9 mouse cellular contexts compared by ENCODE assay signal in the genomic region with DNA sequence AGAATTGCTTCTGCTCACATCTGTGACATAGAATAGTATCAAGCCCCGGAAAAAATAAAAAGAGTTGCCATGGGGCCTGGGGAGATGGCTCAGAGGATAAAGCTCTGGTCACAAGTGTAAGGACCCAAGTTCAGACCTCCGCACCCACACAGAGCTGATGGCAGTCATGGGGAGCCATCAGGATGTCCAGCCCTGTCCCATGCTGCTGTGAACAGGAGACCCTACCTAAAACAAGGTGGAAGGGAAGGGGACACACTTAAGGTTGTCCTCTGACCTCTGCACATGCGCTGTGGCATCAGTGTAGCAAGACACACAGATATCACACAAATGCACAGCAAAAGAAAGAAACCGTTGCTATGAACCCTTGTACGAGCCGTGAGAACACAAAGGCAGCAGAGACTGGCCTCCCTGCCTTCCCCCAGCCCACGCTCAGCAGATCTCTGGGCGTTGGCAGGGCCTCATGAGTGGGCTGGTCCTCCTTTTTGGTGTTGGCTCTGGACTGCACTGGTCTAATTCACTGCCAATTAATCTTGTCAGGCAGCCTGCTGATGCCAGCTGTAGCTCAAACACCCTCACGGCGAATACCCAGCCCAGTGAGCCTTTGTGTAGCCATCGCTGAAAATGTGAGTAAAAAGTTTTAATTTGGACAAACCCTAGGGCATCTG. TPM values are rescaled to one million over a fixed set of nuclear protein-coding genes. Genes with fewer than 3 reads are reported as not detected.
DNase-seq lines count a peak whose midpoint lies in the region; ATAC-seq and TF ChIP-seq lines count a peak whose summit lies in the region.
"Had no signal": no experiment of that assay in that cellular context is flagged by ENCODE, and none has a peak within 500 bp of the region (broad histone marks: within the 10 kb centered on the region; RNA-seq: fewer than 3 reads in every experiment).

No protein-coding gene starts in this region.

- H3K4me2 ChIP-seq in midbrain, embryonic 15.5 days = peak overlapping the region; percentile 5; the same call in 1 of the 2 replicates

- peak; percentile 89 for ATAC-seq in midbrain, embryonic 15.5 days (replicated peaks)

- H3K9ac ChIP-seq in midbrain, embryonic 15.5 days = no peak overlapping the region
- H3K9ac ChIP-seq: limb, embryonic 13.5 days had no signal

- no peaks in the 10 kb centered on the region for H3K36me3 ChIP-seq in kidney, adult 2 months (ENCODE audit: control insufficient read depth, insufficient read depth, low read length)
- no peaks in the 10 kb centered on the region for H3K36me3 ChIP-seq in midbrain, embryonic 15.5 days (replicated peaks)
- H3K36me3 ChIP-seq: limb, embryonic 13.5 days had no signal

- H3K9me3 ChIP-seq in midbrain, embryonic 15.5 days = no peaks in the 10 kb centered on the region
- H3K9me3 ChIP-seq: limb, embryonic 13.5 days had no signal

- DNase-seq in kidney, postnatal 14 days = peak; percentile 4
- DNase-seq in kidney, adult 2 months = no peak
- peak; percentile 56 for DNase-seq in cerebellum, adult 8-10 months
- DNase-seq in heart, adult 9 months (ENCODE audit: low spot score in 2 of 2) = peak; percentile 10 to 20
- DNase-seq in layer of hippocampus, postnatal 14 days (ENCODE audit: low spot score in 2 of 2) = peak; percentile 53 to 85
- DNase-seq in thymus, postnatal 0 days (ENCODE audit: low spot score) = no peak
- no peak for DNase-seq in thymus, postnatal 14 days

- no peak for TF ChIP-seq CTCF in kidney, adult 2 months (conservative IDR thresholded peaks at IDR 0.05; ENCODE audit: insufficient read depth, insufficient read length, low read depth, low read length)

- 53% methylated on average over 11 of the region's 11 CpGs for WGBS in kidney, adult 2 months
- 60% methylated on average over 11 of the region's 11 CpGs for WGBS in midbrain, embryonic 15.5 days

- 0 out of 2 replicates have a peak, but pooled peaks cover 2% of the 10 kb centered on the region for H3K4me1 ChIP-seq in kidney, adult 2 months (ENCODE audit: control insufficient read depth, insufficient read depth, low read length)
- peaks cover 4% of the 10 kb centered on the region; the same call in 1 of the 2 replicates for H3K4me1 ChIP-seq in midbrain, embryonic 15.5 days

- H3K27me3 ChIP-seq in kidney, adult 2 months (replicated peaks; ENCODE audit: control insufficient read depth, insufficient read depth, low read length) = no peaks in the 10 kb centered on the region
- H3K27me3 ChIP-seq in midbrain, embryonic 15.5 days (replicated peaks) = no peaks in the 10 kb centered on the region
- H3K27me3 ChIP-seq: limb, embryonic 13.5 days had no signal

- H3K27ac ChIP-seq in kidney, adult 2 months (ENCODE audit: insufficient read depth, low read depth, low read length) = no peak overlapping the region
- no peak overlapping the region for H3K27ac ChIP-seq in midbrain, embryonic 15.5 days
- H3K27ac ChIP-seq: limb, embryonic 13.5 days had no signal

- no peak for TF ChIP-seq POLR2A in kidney, adult 2 months (IDR thresholded peaks at IDR 0.05; ENCODE audit: low read depth, low read length)

- no peak overlapping the region for H3K4me3 ChIP-seq in kidney, adult 2 months (ENCODE audit: insufficient read depth, low read depth, low read length)
- H3K4me3 ChIP-seq in midbrain, embryonic 15.5 days = no peak overlapping the region
- H3K4me3 ChIP-seq: limb, embryonic 13.5 days had no signal

RNA-seq across cellular contexts. Expression of gene Nemp2, which starts 33.4 kb away (rescaled TPM):
- polyA plus RNA-seq in kidney, adult 2 months (2012; rRNA removed) = 2.9 and 3.9 TPM in 2 replicates
- 1 to 10 TPM; 3.2 to 4.4 TPM for total RNA-seq in layer of hippocampus, postnatal 14 days (2021)
- polyA plus RNA-seq in midbrain, embryonic 15.5 days (2015; fragmentation: Nextera tagmentation; extraction: Ambion mirVana) = 5.3 and 5.4 TPM in 2 replicates
- polyA plus RNA-seq in thymus, postnatal 0 days (2015; fragmentation: Nextera tagmentation; extraction: Ambion mirVana) = 12.5 and 15.8 TPM in 2 replicates

Comparison
In these comparisons a context has a peak if more than half of its experiments do, and no peak if none do; other contexts are left out.
1. DNase-seq: peak in kidney, postnatal 14 days (single experiment), cerebellum, adult 8-10 months (single experiment), heart, adult 9 months (2 of 2) and layer of hippocampus, postnatal 14 days (2 of 2); none in kidney, adult 2 months (single experiment), thymus, postnatal 0 days (single experiment) and thymus, postnatal 14 days (single experiment).